Mouse (Mus musculus) layer of hippocampus, postnatal 14 days (tissue): ENCODE measurements around the gene Card6. TPM values are rescaled to one million over a fixed set of nuclear protein-coding genes. Genes with fewer than 3 reads are reported as not detected.
"Not testable (repeated sequence)": the region's sequence is repeated elsewhere in the genome, so short reads cannot be mapped to it uniquely, and the experiment has no call there.

Source experiments
- DNase-seq, 2 experiments: peaks; one replicate each; pipeline ENCODE4 v3.0.0; 2021 to 2022; ENCODE audit warnings: low spot score in 2 of 2, mixed read lengths in 1 of 2
- total RNA-seq, 2 experiments: library from RNA; stranded (reverse); gene quantifications; 2 replicates each; pipeline ENCODE4 v1.2.3; 2021

Gene Card6
- total RNA-seq, 2 experiments from 2014 or later = 2.0 to 3.7 TPM

- DNase-seq = not testable (repeated sequence)
Observed at GRCm38 (mm10) chr15:5130887-5131668, 22.7 kb upstream of the Card6 start.

- DNase-seq = no peak
Observed at GRCm38 (mm10) chr15:5129111-5129805, 20.9 kb upstream of the Card6 start.

- DNase-seq = no peak
Observed at GRCm38 (mm10) chr15:5128176-5128940, 20.0 kb upstream of the Card6 start.

- DNase-seq = no peak
Observed at GRCm38 (mm10) chr15:5127487-5127886, 19.1 kb upstream of the Card6 start.

- no peak for DNase-seq
Observed at GRCm38 (mm10) chr15:5126456-5126855, 18.1 kb upstream of the Card6 start.

GRCm38 (mm10) chr15:5121535-5122313, 13.4 kb upstream of the Card6 start:
- DNase-seq = no peak

GRCm38 (mm10) chr15:5119707-5120106, 11.4 kb upstream of the Card6 start:
- no peak for DNase-seq

GRCm38 (mm10) chr15:5119192-5119591, 10.9 kb upstream of the Card6 start:
- DNase-seq = no peak

- DNase-seq = no peak
Observed at GRCm38 (mm10) chr15:5118626-5119025, 10.3 kb upstream of the Card6 start.

- DNase-seq = no peak
Observed at GRCm38 (mm10) chr15:5117031-5117601, 8.8 kb upstream of the Card6 start.

GRCm38 (mm10) chr15:5116270-5117030, 8.1 kb upstream of the Card6 start, which contains the start of gene Rpl37:
Rpl37 (plus strand) TSS chr15:5116645.
- DNase-seq = peak; percentile 98 to 99

GRCm38 (mm10) chr15:5115173-5115572, 6.8 kb upstream of the Card6 start:
- DNase-seq = no peak

GRCm38 (mm10) chr15:5112651-5113050, 4.3 kb upstream of the Card6 start:
- no peak for DNase-seq

GRCm38 (mm10) chr15:5108655-5109040, 309 bp upstream of the Card6 start:
- DNase-seq = no peak

- peak in 1 of 2 experiments; percentile 49 for DNase-seq
Observed at GRCm38 (mm10) chr15:5106293-5106692, 2.0 kb downstream of the Card6 start.

- DNase-seq = no peak
Observed at GRCm38 (mm10) chr15:5105891-5106290, 2.4 kb downstream of the Card6 start.

GRCm38 (mm10) chr15:5102312-5102711, 6.0 kb downstream of the Card6 start:
- DNase-seq = peak in 1 of 2 experiments; percentile 62

- DNase-seq = no peak
Observed at GRCm38 (mm10) chr15:5097376-5097775, 11.0 kb downstream of the Card6 start.

- DNase-seq = no peak
Observed at GRCm38 (mm10) chr15:5095534-5096301, 12.6 kb downstream of the Card6 start.
